Mouse (Mus musculus) spleen, adult 2 months (tissue): ENCODE measurements at regions not wholly inside any gene's neighbourhood (a gene's known extent, or its start where the extent isn't known, plus 50 kb on each side); places are given as distances from the start of the nearest gene placed in this dataset.

Experiments
- CTCF ChIP-seq: fragments of 200-500 bp; IDR thresholded peaks from 2 replicates; pipeline ENCODE4 v1.5.1; 2011; ENCODE audit warnings: mild to moderate bottlenecking, inconsistent platforms; ENCODE audit not compliant: insufficient read depth, insufficient read length, insufficient replicate concordance; ENCODE audit errors: extremely low read depth
- POLR2A ChIP-seq: fragments of 200-500 bp; IDR thresholded peaks from 2 replicates; pipeline ENCODE4 v1.6.1; 2011; ENCODE audit warnings: low read depth, low read length, inconsistent platforms

DNA sequence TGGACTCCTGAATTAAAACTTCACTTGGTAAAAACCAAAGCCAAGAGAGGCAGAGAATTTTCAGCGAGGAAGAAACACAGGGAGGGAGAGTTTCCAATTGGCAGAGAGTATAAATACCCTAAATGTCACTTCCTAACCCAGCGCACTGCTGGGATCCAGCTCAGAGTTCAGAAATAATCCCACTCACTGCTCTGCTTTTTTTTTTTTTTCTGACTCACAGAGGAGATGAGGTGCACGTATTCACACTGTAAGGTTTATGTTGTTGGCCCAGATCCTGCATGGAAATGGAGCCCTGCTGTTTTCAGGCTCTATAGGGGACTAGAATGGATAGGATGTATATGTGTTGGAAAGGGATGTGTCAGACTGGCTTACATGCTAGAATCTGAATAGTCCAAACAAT is 249.8 kb upstream of the Gm10131 start:
- TF ChIP-seq POLR2A (no peak), CTCF (no peak)
